Mouse (Mus musculus) kidney, embryonic 15.5 days (tissue): Measurements from ENCODE around the gene Rsrp1. TPM values are rescaled to one million over a fixed set of nuclear protein-coding genes. Genes with fewer than 3 reads are reported as not detected.

Source experiments
- ATAC-seq: fragments of 200-750 bp; cut with Nextera tagmentation; replicated peaks from 2 replicates; pipeline ENCODE4 v1.8.0; 2017; ENCODE audit warnings: moderate TSS enrichment; ENCODE audit not compliant: low FRiP score
- H3K27ac ChIP-seq: fragments of 300-500 bp; sonication (generic); 2 replicates; pipeline ENCODE4 v1.5.1; 2015; ENCODE audit warnings: mild to moderate bottlenecking, inconsistent platforms
- H3K27me3 ChIP-seq: fragments of 300-500 bp; sonication (generic); 2 replicates; pipeline ENCODE4 v1.6.1; 2015; ENCODE audit warnings: inconsistent platforms
- H3K36me3 ChIP-seq: fragments of 300-500 bp; sonication (generic); 2 replicates; pipeline ENCODE4 v1.6.1; 2015; ENCODE audit warnings: inconsistent platforms
- H3K4me1 ChIP-seq: fragments of 300-500 bp; sonication (generic); 2 replicates; pipeline ENCODE4 v1.6.1; 2015; ENCODE audit warnings: inconsistent platforms
- H3K4me2 ChIP-seq: fragments of 300-500 bp; sonication (generic); 2 replicates; pipeline ENCODE4 v1.6.1; 2015; ENCODE audit warnings: moderate library complexity, mild to moderate bottlenecking, inconsistent platforms
- H3K4me3 ChIP-seq: fragments of 300-500 bp; sonication (generic); replicated peaks from 2 replicates; pipeline ENCODE4 v1.5.1; 2015; ENCODE audit warnings: mild to moderate bottlenecking, inconsistent platforms
- H3K9ac ChIP-seq: fragments of 300-500 bp; sonication (generic); 2 replicates; pipeline ENCODE4 v1.6.1; 2015; ENCODE audit warnings: mild to moderate bottlenecking, inconsistent platforms
- H3K9me3 ChIP-seq: fragments of 300-500 bp; sonication (generic); replicated peaks from 2 replicates; pipeline ENCODE4 v1.6.1; 2016; ENCODE audit warnings: inconsistent platforms
- WGBS: fragments of 180-500 bp; shearing (Covaris S2); methylation state at CpG from one replicate; pipeline ENCODE4 v1.1.7; 2015; ENCODE audit warnings: mixed read lengths; 5-methylcytosine and 5-hydroxymethylcytosine counted together
- polyA plus RNA-seq: library from polyadenylated mRNA; unstranded; fragments of >200 nt; fragmentation: Nextera tagmentation; extraction: Ambion mirVana; gene quantifications from 2 replicates; pipeline ENCODE4 v1.2.1, GENCODE M21; 2015

Rsrp1 gene
- polyA plus RNA-seq, 1 experiment from 2014 or later: 429 TPM

- Histone ChIP-seq H3K27ac (no peak overlapping the region), H3K4me3 (peak overlapping the region; percentile 98)
Observed at GRCm38 (mm10) chr4:134913413-134913812, 10.0 kb upstream of the Rsrp1 start.

GRCm38 (mm10) chr4:134914122-134914863, 9.1 kb upstream of the Rsrp1 start:
- peak overlapping the region; percentile 87 for H3K9ac ChIP-seq
- no peaks in the 10 kb centered on the region for H3K27me3 ChIP-seq
- H3K4me3 ChIP-seq: peak overlapping the region; percentile 98
- H3K9me3 ChIP-seq: no peaks in the 10 kb centered on the region
- peaks cover 33% of the 10 kb centered on the region for H3K36me3 ChIP-seq
- WGBS: 1% methylated on average over 43 of the region's 43 CpGs
- ATAC-seq: peak; percentile 68
- peak overlapping the region; percentile 57 for H3K4me2 ChIP-seq
- H3K4me1 ChIP-seq: peaks cover 17% of the 10 kb centered on the region
- H3K27ac ChIP-seq: peak overlapping the region; percentile 97

More at GRCm38 (mm10) chr4:134913413-134913812, 10.0 kb upstream of the Rsrp1 start:
- peaks cover 17% of the 10 kb centered on the region for H3K4me1 ChIP-seq
- peak overlapping the region; percentile 57 for H3K4me2 ChIP-seq
- no peaks in the 10 kb centered on the region for H3K9me3 ChIP-seq
- no peak overlapping the region for H3K9ac ChIP-seq
- H3K36me3 ChIP-seq: peaks cover 42% of the 10 kb centered on the region
- ATAC-seq: no peak
- H3K27me3 ChIP-seq: no peaks in the 10 kb centered on the region
- 34% methylated on average over 3 of the region's 3 CpGs for WGBS

GRCm38 (mm10) chr4:134914864-134915209, 8.6 kb upstream of the Rsrp1 start, which contains the start of gene Tmem50a:
Gene Tmem50a (minus strand): TSS chr4:134915024.
- Histone ChIP-seq H3K36me3 (peaks cover 28% of the 10 kb centered on the region), H3K9ac (peak within 1 kb of the TSS; percentile 87), H3K27ac (peak within 1 kb of the TSS; percentile 97), H3K4me2 (peak within 1 kb of the TSS; percentile 57), H3K9me3 (no peaks in the 10 kb centered on the region), H3K4me1 (peaks cover 17% of the 10 kb centered on the region), H3K4me3 (peak within 1 kb of the TSS; percentile 98), H3K27me3 (no peaks in the 10 kb centered on the region)
- peak; percentile 94 for ATAC-seq
- under 1% methylated on average over 25 of the region's 25 CpGs for WGBS

- WGBS: 55% methylated on average over 14 of the region's 14 CpGs
- peak overlapping the region; percentile 98 for H3K4me3 ChIP-seq
- peaks cover 17% of the 10 kb centered on the region for H3K4me1 ChIP-seq
- H3K4me2 ChIP-seq: peak overlapping the region; percentile 57
- H3K36me3 ChIP-seq: peaks cover 24% of the 10 kb centered on the region
- peak overlapping the region; percentile 97 for H3K27ac ChIP-seq
- ATAC-seq: no peak; the same call in 1 of the 2 replicates
- H3K27me3 ChIP-seq: no peaks in the 10 kb centered on the region
- H3K9ac ChIP-seq: peak overlapping the region; percentile 87; the same call in 1 of the 2 replicates
- H3K9me3 ChIP-seq: no peaks in the 10 kb centered on the region
Observed at GRCm38 (mm10) chr4:134915223-134916050, 8.0 kb upstream of the Rsrp1 start.

- Histone ChIP-seq H3K36me3 (peaks cover 8% of the 10 kb centered on the region; the same call in 1 of the 2 replicates), H3K9me3 (no peaks in the 10 kb centered on the region), H3K4me1 (peaks cover 17% of the 10 kb centered on the region), H3K9ac (no peak overlapping the region), H3K27me3 (no peaks in the 10 kb centered on the region), H3K27ac (no peak overlapping the region), H3K4me3 (no peak overlapping the region), H3K4me2 (no peak overlapping the region)
- WGBS: 74% methylated on average over 3 of the region's 3 CpGs
- ATAC-seq: no peak
Observed at GRCm38 (mm10) chr4:134917194-134917593, 6.2 kb upstream of the Rsrp1 start.

- ATAC-seq: no peak
Observed at GRCm38 (mm10) chr4:134918381-134918780, 5.0 kb upstream of the Rsrp1 start.

GRCm38 (mm10) chr4:134919733-134920540, 3.5 kb upstream of the Rsrp1 start:
- ATAC-seq: no peak
- H3K4me2 ChIP-seq: no peak overlapping the region
- H3K4me1 ChIP-seq: peaks cover 12% of the 10 kb centered on the region
- H3K4me3 ChIP-seq: no peak overlapping the region
- H3K9me3 ChIP-seq: no peaks in the 10 kb centered on the region
- H3K27me3 ChIP-seq: no peaks in the 10 kb centered on the region
- WGBS: 40% methylated on average over 12 of the region's 12 CpGs
- 0 out of 2 replicates have a peak, but pooled peaks cover 2% of the 10 kb centered on the region for H3K36me3 ChIP-seq
- H3K9ac ChIP-seq: no peak overlapping the region
- H3K27ac ChIP-seq: no peak overlapping the region

More at GRCm38 (mm10) chr4:134918381-134918780, 5.0 kb upstream of the Rsrp1 start:
- Histone ChIP-seq H3K4me2 (no peak overlapping the region), H3K9me3 (no peaks in the 10 kb centered on the region), H3K36me3 (no peaks in the 10 kb centered on the region), H3K9ac (no peak overlapping the region; the same call in 1 of the 2 replicates), H3K4me1 (peaks cover 19% of the 10 kb centered on the region), H3K27me3 (no peaks in the 10 kb centered on the region), H3K27ac (no peak overlapping the region), H3K4me3 (no peak overlapping the region)
- 49% methylated on average over 7 of the region's 7 CpGs for WGBS

GRCm38 (mm10) chr4:134920631-134921030, 2.8 kb upstream of the Rsrp1 start:
- Histone ChIP-seq H3K36me3 (peaks cover 8% of the 10 kb centered on the region), H3K4me1 (peaks cover 13% of the 10 kb centered on the region), H3K27ac (no peak overlapping the region), H3K9me3 (no peaks in the 10 kb centered on the region), H3K4me2 (no peak overlapping the region), H3K4me3 (no peak overlapping the region), H3K27me3 (no peaks in the 10 kb centered on the region), H3K9ac (no peak overlapping the region)
- 96% methylated on average over 6 of the region's 6 CpGs for WGBS
- ATAC-seq: no peak

- H3K9ac ChIP-seq: no peak overlapping the region
- H3K27ac ChIP-seq: no peak overlapping the region
- H3K4me3 ChIP-seq: no peak overlapping the region
- ATAC-seq: no peak
- H3K4me2 ChIP-seq: no peak overlapping the region
- no peaks in the 10 kb centered on the region for H3K27me3 ChIP-seq
- no peaks in the 10 kb centered on the region for H3K9me3 ChIP-seq
- peaks cover 19% of the 10 kb centered on the region for H3K36me3 ChIP-seq
- peaks cover 22% of the 10 kb centered on the region for H3K4me1 ChIP-seq
- WGBS: 92% methylated on average over 4 of the region's 4 CpGs
Observed at GRCm38 (mm10) chr4:134921703-134922102, 1.7 kb upstream of the Rsrp1 start.

GRCm38 (mm10) chr4:134922111-134922924, 1.1 kb upstream of the Rsrp1 start:
- Histone ChIP-seq H3K4me2 (peak overlapping the region; percentile 75), H3K9me3 (no peaks in the 10 kb centered on the region), H3K9ac (peak overlapping the region; percentile 69), H3K27ac (peak overlapping the region; percentile 97), H3K4me1 (peaks cover 24% of the 10 kb centered on the region), H3K36me3 (peaks cover 24% of the 10 kb centered on the region), H3K4me3 (peak overlapping the region; percentile 79), H3K27me3 (no peaks in the 10 kb centered on the region)
- 57% methylated on average over 10 of the region's 10 CpGs for WGBS
- no peak for ATAC-seq

GRCm38 (mm10) chr4:134922925-134923244, 507 bp upstream of the Rsrp1 start:
- H3K36me3 ChIP-seq: peaks cover 30% of the 10 kb centered on the region
- peak; percentile 69; the same call in 1 of the 2 replicates for ATAC-seq
- H3K4me2 ChIP-seq: peak overlapping the region; percentile 75
- peak overlapping the region; percentile 97 for H3K27ac ChIP-seq
- H3K27me3 ChIP-seq: no peaks in the 10 kb centered on the region
- WGBS: under 1% methylated on average over 13 of the region's 13 CpGs
- peak overlapping the region; percentile 69 for H3K9ac ChIP-seq
- peaks cover 24% of the 10 kb centered on the region for H3K4me1 ChIP-seq
- H3K4me3 ChIP-seq: peak overlapping the region; percentile 79
- H3K9me3 ChIP-seq: no peaks in the 10 kb centered on the region
